Mouse (Mus musculus) cerebral cortex, adult 2 months (tissue): Measurements from ENCODE around the gene Rps6kl1.

Source experiments
- WGBS: fragments of 180-500 bp; shearing (Covaris S2); methylation state at CpG from one replicate; pipeline ENCODE4 v1.1.7; 2018; 5-methylcytosine and 5-hydroxymethylcytosine counted together

Gene Rps6kl1

DNA sequence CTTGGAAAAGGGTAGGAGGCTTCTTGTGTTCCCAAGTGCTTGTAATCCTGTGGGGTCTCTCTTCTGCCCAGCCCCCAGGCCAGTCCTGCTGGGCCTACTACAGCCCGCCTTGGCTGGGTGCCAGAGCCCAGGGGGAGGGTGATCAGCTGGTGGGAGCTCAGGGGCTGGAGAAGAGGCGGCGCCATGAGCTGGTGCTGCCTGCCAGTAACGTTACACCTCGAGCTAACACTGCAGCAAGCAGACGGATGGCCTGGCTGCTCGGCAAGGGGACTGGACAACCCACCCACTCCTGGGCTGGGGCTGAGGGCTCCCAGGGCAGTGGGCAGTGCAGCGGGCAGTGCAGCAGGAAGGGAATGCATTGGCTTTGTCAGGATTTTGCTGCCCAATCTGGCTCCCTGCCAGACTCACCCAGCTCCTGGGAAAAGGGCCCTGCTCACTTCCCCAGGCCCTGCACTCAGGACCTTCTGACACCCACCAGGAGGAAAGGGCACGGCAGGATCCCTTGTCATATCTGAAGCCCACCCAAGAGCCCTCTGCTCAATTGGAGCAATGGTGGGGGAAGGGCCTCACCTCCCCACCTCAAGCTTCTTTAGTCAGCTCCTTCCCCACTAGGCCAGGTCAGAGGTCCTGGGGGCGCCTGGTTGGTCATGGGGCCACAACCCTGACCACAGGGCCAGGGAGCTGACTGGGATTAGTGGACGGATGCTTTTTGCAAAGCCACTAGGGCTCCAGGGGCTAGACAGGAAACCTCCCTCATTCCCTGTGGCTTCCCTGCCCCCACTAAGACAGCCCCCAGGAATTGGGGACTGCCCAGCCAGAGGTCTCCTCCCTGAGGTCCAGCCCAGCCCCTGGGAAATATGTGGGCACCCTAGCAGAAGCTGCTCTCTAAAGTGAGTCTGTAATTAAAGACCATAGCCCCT, 25.1 kb upstream of the Rps6kl1 start:
- WGBS = 44% methylated on average over 11 of the region's 11 CpGs

DNA sequence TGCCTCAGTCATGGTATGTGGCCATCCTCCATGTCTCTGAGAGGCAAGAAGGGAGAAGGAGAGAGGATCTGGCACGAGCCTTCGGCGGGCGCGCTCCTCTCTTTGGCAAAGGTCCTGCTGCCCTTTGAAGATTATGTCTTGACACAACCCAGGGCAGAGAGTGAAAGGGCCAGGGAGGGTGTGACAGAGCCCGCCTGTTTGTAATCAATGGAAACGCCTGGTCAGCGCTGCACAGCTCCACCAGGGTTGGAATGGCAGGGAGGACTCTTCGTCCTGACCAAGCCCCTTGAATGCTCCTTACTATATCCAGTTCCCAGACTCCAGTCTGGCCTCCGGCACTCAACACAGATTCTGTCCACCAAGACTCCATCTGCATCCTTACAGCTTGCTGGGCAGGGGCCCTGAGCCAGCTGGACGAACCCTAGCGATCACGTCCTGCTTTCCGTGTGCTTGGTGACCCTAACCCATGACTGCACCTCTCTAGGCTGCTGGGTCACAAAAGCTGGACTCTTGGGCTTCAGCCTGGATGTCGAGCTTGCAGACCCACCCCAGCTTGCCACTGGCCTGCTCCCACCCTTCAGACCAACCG, 24.1 kb upstream of the Rps6kl1 start:
- WGBS = 62% methylated on average over 16 of the region's 16 CpGs

DNA sequence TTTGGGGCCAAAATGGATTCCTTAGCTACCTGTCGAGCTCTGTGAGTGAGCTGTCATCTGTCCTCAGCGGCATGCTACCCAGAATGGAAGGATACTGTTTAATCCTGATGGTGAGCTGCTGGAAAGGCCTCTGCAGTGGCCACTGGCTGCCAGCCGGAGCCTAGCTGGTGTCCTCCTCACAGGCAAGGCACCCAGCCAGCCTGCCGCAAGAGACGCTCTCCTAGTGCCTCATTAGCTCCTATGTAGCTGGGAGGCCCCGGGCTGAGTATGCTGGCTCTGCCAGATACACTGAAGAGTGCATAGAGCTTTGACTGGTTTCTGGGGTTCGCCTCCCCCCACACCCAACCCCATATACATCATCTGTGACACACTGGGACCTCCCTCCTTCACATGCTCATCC, 23.0 kb upstream of the Rps6kl1 start:
- WGBS = 63% methylated on average over 7 of the region's 7 CpGs

DNA sequence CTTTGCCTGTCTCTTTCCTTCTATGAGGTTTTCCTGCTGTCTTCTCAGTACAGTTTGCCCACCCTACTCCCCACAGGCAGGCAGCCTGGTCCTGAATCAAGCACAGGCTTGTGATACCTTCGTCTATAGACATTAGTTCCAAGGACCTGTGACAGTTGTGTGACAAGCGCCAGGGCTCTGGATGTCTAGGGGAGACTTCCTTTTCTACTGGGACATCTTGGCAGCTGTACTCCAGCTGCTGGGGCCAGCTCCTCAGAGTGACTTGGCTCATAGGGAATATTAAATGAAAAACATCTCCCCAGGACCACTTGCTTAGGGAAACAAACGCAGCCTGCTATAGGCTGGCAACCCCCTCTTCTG, 19.9 kb upstream of the Rps6kl1 start:
- 88% methylated on average over 3 of the region's 3 CpGs for WGBS

DNA sequence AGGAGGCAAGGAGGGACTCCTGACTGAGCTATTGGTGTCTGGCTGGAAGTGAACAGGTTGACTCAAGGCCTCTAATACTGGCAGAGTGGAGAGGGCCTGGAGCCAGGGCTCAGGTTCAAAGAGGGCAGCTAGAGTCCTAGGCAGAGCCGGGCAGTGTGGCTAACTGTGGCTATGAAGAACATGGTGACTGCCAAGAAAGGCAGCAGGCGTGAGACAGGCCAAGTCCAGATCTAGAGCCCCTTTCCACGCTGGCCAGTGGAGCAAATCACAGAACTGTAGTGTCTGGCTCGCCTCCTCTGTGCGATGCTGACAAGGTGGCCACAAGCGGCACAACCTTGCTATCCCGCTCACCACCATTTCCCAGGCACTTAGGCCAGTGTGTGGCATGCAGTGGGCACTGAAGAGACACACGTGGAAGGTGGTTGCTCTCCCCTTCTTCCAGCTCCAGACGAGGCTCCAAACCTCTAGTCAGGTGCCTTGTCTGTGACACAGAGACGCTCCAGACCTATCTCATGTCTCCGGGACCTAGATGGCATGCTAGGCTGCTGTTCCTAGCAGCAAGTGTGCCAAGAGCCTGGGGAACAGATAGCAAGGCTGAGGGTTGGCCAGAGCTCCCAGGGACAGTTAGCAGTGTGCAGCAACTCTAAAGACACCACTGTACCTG, 19.4 kb upstream of the Rps6kl1 start:
- 84% methylated on average over 11 of the region's 11 CpGs for WGBS

GRCm38 (mm10) chr12:85169877-85170276, 18.8 kb upstream of the Rps6kl1 start:
- whole genome bisulfite sequencing = 55% methylated on average over 3 of the region's 3 CpGs

DNA sequence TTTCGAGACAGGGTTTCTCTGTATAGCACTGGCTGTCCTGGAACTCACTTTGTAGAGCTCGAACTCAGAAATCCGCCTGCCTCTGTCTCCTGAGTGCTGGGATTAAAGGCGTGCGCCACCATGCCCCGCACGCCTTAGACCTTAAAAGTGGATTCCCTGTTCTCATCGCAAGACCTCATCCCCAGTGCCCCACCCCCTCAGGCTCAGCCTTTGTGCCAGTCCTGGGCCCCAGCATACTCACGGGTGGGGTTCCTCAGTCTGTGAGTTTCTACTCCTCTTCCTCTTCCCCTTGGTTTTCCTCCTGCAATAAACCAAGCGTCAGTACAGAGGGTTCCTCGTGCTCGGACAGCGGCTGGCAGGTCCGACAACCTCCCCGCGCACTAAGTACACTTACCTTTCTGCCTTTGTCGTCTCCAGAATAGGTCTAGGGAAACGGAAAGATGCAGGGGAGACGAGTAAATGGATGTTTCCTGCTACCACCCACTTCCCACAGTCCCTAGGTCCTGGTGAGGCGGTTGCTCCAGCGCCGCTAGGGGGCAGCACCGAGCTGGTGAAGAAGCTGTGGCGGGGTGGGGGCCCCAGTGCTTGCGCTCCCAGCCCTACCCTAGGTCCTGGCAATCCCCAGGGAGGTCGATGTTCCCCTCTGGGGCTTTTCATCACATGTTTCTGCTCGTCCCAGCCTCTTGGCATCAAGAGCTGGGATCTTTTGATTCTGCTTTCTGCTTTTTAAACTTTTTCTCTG, 18.2 kb upstream of the Rps6kl1 start:
- WGBS = 23% methylated on average over 27 of the region's 27 CpGs

DNA sequence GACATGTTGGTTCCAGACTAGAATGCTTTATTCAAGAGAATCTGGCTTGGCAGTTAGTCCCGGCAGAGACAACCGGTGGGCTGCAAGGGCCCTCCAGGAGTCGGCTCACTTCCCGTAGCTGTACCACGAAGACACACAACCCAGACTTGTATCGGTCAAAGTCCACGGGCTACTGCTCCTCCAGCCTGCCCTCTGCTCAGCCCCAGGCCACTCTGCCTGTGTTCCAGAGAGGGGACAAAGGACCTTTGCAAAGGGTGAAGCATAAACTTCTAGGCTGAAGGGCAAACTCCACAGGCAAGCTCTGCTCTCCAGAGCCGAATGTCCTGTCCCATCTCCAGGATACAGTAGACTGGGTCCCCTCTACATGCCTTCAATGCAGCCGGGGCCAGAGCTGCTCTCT, 15.6 kb upstream of the Rps6kl1 start:
- WGBS = 89% methylated on average over 9 of the region's 9 CpGs

DNA sequence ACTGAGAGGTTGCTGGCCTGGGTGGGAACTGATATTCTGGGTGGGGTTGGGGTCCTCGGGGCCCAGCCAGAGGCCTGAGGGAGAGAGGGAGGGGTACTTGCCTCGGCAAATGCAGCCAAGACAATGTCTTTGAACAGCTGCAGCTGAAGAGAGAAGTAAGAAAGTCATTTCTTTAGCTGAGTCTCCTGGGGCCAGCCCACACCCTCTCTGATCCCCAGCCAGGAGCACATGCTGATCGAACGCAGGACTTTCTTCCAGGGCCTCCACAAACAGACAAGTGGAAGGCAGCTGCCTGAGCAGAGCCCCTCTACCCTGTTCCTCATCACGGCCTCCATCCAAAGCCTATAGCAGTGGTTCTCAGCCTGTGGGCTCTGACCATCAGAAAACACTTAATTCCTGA, 13.9 kb upstream of the Rps6kl1 start:
- 82% methylated on average over 5 of the region's 5 CpGs for WGBS

DNA sequence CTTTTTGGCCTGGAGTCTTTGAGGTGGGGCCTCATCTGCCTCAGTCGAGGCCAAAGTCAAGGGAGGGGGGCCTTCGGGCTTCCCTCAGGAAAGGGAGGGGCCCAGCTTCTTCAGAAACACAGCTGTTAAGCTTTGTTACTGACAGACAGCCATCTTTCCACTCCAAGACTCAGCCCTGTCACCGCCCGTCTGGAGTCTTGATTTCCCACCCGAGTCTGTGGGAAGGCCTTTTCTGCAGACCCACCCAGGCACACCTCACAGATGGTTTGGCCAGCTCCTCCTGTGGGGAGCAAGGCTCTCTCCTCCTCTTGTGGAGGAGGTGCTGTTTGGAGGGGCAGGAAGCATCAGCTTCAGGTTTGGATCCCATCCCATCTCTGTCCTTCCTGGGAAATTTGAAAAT, 8.5 kb upstream of the Rps6kl1 start:
- 59% methylated on average over 5 of the region's 5 CpGs for WGBS

DNA sequence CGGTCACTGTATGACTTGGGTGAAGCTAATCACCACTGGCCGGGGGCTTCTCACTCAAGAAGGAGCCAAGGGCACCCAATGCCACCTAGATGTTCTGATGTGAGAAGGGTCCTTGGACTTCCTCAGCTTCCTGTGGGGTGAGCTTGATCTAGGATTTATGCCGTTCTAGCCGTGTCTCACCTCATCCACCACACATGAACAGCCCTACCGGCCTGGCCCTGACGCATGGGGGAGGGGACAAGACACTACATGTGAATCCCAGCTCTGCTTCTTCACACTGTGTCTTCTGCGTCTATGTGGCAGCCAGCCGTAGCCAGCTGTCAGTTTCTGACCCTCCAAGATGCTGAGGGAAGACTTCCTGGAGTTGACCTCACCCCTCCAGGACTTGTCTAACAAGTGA, 7.7 kb upstream of the Rps6kl1 start:
- WGBS = 91% methylated on average over 8 of the region's 8 CpGs

DNA sequence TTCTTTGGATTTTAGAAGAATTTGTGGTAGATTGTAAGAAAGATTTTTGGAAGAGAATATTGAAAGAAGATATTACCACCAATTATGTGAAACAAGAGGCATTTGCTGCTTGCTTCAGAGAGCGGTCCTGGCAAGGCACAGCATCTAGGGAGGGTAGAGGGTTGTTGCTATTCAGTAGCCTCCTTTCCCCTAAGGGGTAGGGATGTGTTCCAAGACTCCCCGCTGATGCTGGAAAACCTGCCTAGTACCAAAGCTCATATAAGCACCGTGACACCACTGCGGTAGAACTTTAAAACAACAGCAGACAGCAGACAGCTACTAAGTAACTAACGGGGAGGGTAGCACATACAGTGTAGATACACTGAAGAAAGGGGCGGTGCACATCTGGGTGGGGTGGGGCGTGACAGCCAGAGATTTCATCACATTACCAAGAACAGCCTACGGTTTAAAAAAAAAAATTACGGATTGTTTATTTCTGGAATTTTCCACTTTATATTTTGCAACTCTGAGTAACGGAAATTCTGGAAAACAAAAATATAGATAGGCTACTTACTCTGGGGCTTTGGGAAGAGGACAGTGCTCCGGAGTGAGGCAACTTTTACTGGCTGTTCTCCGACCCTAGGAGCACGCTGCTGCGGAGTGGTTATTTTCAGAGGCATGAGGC, 6.9 kb upstream of the Rps6kl1 start:
- WGBS = 71% methylated on average over 14 of the region's 14 CpGs

DNA sequence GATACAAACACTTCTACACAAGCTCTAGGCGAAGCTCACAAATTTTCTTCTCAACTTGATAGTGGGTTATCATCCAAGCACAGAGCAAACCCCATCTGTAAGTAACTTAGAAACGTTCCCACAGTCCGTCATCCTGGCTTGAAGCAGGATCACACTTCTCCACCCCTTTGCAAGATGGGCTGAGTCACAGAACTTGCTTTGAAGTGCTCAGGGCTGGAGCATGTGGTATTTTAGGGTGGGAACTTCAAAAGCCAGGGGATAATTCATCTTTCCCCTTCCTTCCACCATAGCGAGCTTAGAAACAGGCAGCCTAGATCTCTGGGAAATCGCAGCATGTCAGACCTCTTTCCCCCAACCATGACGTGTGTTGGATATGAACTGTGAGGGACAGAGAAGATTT, 5.3 kb upstream of the Rps6kl1 start:
- 44% methylated on average over 6 of the region's 6 CpGs for WGBS

DNA sequence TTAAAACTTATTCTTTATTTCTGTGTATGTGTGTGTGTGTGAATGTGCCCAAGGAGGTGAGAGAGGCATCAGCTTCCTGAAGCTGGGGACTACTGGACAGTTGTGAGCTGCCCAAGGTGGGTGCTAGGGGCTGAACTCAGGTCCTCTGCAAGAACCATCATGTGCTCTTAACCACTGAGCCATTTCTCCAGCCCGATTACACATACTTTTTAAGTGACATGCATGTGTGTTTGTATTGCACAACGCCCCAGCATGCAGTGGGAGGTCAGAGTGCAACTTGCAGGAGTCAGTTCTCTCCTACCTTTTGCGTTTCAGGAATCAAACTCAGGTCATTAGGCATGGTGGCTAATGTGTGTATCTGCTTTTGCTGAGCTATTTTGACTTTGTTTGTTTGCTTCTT, 1.9 kb upstream of the Rps6kl1 start:
- 82% methylated on average over 3 of the region's 3 CpGs for WGBS

- WGBS = 11% methylated on average over 20 of the region's 20 CpGs
These were observed 603 bp downstream of the Rps6kl1 start for GRCm38 (mm10) chr12:85150321-85151001.

GRCm38 (mm10) chr12:85146881-85147280, 4.2 kb downstream of the Rps6kl1 start:
- 71% methylated on average over 9 of the region's 9 CpGs for WGBS

- WGBS = 29% methylated on average over 11 of the region's 11 CpGs
These were observed 4.7 kb downstream of the Rps6kl1 start for GRCm38 (mm10) chr12:85146355-85146754.

DNA sequence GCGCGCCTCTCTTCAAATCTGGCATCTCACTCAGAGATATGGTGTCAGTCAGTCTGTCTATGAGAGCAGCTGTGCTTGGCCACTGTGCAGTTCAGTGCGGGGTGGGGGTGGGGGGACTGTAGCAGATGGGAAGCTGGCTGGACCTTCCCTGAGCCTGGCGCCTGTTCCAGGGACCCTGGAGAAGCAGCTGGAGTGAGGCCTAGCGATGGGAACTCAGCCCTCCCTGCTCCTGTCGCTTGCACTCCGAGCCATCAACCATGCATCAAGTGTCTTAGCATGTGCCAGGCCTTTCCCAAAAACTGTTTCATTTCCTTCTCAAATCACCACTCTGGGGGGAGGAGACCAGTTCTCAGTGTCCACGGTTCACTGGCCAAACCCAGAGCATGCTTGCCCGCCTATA, 5.4 kb downstream of the Rps6kl1 start:
- WGBS = 47% methylated on average over 9 of the region's 9 CpGs

GRCm38 (mm10) chr12:85144821-85145220, 6.2 kb downstream of the Rps6kl1 start:
- WGBS = 95% methylated on average over 4 of the region's 4 CpGs

- 60% methylated on average over 2 of the region's 2 CpGs for WGBS
These were observed 6.8 kb downstream of the Rps6kl1 start for GRCm38 (mm10) chr12:85144276-85144675.

- 20% methylated on average over 4 of the region's 4 CpGs for WGBS
These were observed 8.3 kb downstream of the Rps6kl1 start for GRCm38 (mm10) chr12:85142803-85143202.
